In genomic region chr3:106789930-106790329, GRCm38 (mm10) we compare ENCODE assay signal across 9 mouse cellular contexts. TPM values are rescaled to one million over a fixed set of nuclear protein-coding genes. Genes with fewer than 3 reads are reported as not detected.
DNase-seq lines count a peak whose midpoint lies in the region; ATAC-seq and TF ChIP-seq lines count a peak whose summit lies in the region.
"Had no signal": no experiment of that assay in that cellular context is flagged by ENCODE, and none has a peak within 500 bp of the region (broad histone marks: within the 10 kb centered on the region; RNA-seq: fewer than 3 reads in every experiment).

Gene Cd53, minus strand, starts transcription at chr3:106790149.

- no peak within 1 kb of the TSS for H3K4me3 ChIP-seq in liver, embryonic 11.5 days (ENCODE audit: low read depth, low read length)
- H3K4me3 ChIP-seq in olfactory bulb, adult 2 months (ENCODE audit: insufficient read depth, low read depth, low read length), result no peak within 1 kb of the TSS
- H3K4me3 ChIP-seq in hindbrain, embryonic 13.5 days, result no peak within 1 kb of the TSS

- no peak within 1 kb of the TSS for H3K27ac ChIP-seq in liver, embryonic 11.5 days (ENCODE audit: low read depth, low read length)
- H3K27ac ChIP-seq in olfactory bulb, adult 2 months (ENCODE audit: insufficient read depth, low read depth, low read length), result no peak within 1 kb of the TSS
- H3K27ac ChIP-seq in hindbrain, embryonic 13.5 days, result no peak within 1 kb of the TSS

- WGBS in liver, embryonic 11.5 days, result 28% methylated on average over 2 of the region's 2 CpGs
- WGBS in olfactory bulb, adult 2 months, result 80% methylated on average over 2 of the region's 2 CpGs
- WGBS in hindbrain, embryonic 13.5 days, result 77% methylated on average over 2 of the region's 2 CpGs

- no peaks in the 10 kb centered on the region for H3K4me1 ChIP-seq in liver, embryonic 11.5 days (replicated peaks; ENCODE audit: control insufficient read depth, insufficient read depth, low read length)
- H3K4me1 ChIP-seq in olfactory bulb, adult 2 months (ENCODE audit: control insufficient read depth, insufficient read depth, low read length), result no peaks in the 10 kb centered on the region
- no peaks in the 10 kb centered on the region for H3K4me1 ChIP-seq in hindbrain, embryonic 13.5 days (replicated peaks)

- H3K9ac ChIP-seq in liver, embryonic 11.5 days (ENCODE audit: low read depth, low read length), result no peak within 1 kb of the TSS
- H3K9ac ChIP-seq in hindbrain, embryonic 13.5 days, result no peak within 1 kb of the TSS

- no peak for TF ChIP-seq POLR2A in olfactory bulb, adult 2 months (IDR thresholded peaks at IDR 0.05; ENCODE audit: insufficient read depth, low read depth, low read length)

- peak; percentile 23 for DNase-seq in layer of hippocampus, adult 11-12 months (ENCODE audit: low spot score)
- DNase-seq in layer of hippocampus, postnatal 10 days (ENCODE audit: low spot score in 2 of 2), result no peak
- no peak for DNase-seq in liver, embryonic 11.5 days (ENCODE audit: low spot score)
- no peak for DNase-seq in Muller cell, postnatal 12 days (ENCODE audit: inconsistent ontology term)
- no peak for DNase-seq in left cerebral cortex, postnatal 4 days

- TF ChIP-seq CTCF in olfactory bulb, adult 2 months (IDR thresholded peaks at IDR 0.05; ENCODE audit: insufficient read depth, low read depth, low read length), result no peak

- intact Hi-C loops in left cerebral cortex, postnatal 4 days (cut with DNase I), result no loop called here

- no peak within 1 kb of the TSS for H3K4me2 ChIP-seq in liver, embryonic 11.5 days
- no peak within 1 kb of the TSS for H3K4me2 ChIP-seq in hindbrain, embryonic 13.5 days

- no peaks in the 10 kb centered on the region for H3K27me3 ChIP-seq in liver, embryonic 11.5 days (replicated peaks; ENCODE audit: control insufficient read depth, insufficient read depth, low read length)
- no peaks in the 10 kb centered on the region for H3K27me3 ChIP-seq in hindbrain, embryonic 13.5 days

- peak; percentile 24 for ATAC-seq in activated CD4-positive, CD25-positive, alpha-beta regulatory T cell, adult 4 months
- ATAC-seq in liver, embryonic 11.5 days (replicated peaks; ENCODE audit: low FRiP score), result 0 out of 2 replicates have a peak, but pooled peaks have one; percentile 41
- ATAC-seq in hindbrain, embryonic 13.5 days (ENCODE audit: low FRiP score), result no peak
- ATAC-seq: midbrain, embryonic 16.5 days had no signal

- no peaks in the 10 kb centered on the region for H3K36me3 ChIP-seq in liver, embryonic 11.5 days (ENCODE audit: control insufficient read depth, insufficient read depth, low read length)
- H3K36me3 ChIP-seq in hindbrain, embryonic 13.5 days, result no peaks in the 10 kb centered on the region

- H3K9me3 ChIP-seq in liver, embryonic 11.5 days (ENCODE audit: control insufficient read depth, low read length), result no peaks in the 10 kb centered on the region
- H3K9me3 ChIP-seq in hindbrain, embryonic 13.5 days, result no peaks in the 10 kb centered on the region

RNA-seq across cellular contexts. Expression of gene Cd53, which starts in this region (rescaled TPM):
- total RNA-seq in layer of hippocampus, postnatal 10 days (2021), result 1 to 10 TPM; 7.5 to 8.3 TPM
- polyA plus RNA-seq in activated CD4-positive, CD25-positive, alpha-beta regulatory T cell, adult 4 months (2017; shearing (Covaris generic)), result 1,000 to 10,000 TPM; 1,191 to 1,241 TPM
- polyA plus RNA-seq in liver, embryonic 11.5 days (2014; fragmentation: Nextera tagmentation; extraction: Ambion mirVana), result 14.5 and 15.2 TPM in 2 replicates
- polyA plus RNA-seq in olfactory bulb, adult 2 months (2012; ENCODE audit: insufficient read depth, insufficient read length, low replicate concordance, missing spikeins), result not detected in 2 replicates
- 1 to 10 TPM; 3.2 to 3.4 TPM for total RNA-seq in left cerebral cortex, postnatal 4 days (2021)
- polyA plus RNA-seq in hindbrain, embryonic 13.5 days (2015; fragmentation: Nextera tagmentation; extraction: Ambion mirVana), result 5.5 TPM in 2 replicates

Comparison
In these comparisons a context has a peak if more than half of its experiments do, and no peak if none do; other contexts are left out.
1. RNA of gene Cd53 (polyA plus RNA-seq): 1,191 to 1,241 TPM in activated CD4-positive, CD25-positive, alpha-beta regulatory T cell, adult 4 months; not detected in olfactory bulb, adult 2 months, 14.5 to 15.2 TPM in liver, embryonic 11.5 days and 5.5 TPM in hindbrain, embryonic 13.5 days; every median in the first group is over 10 times any median in the second.